Mouse (Mus musculus) gastrocnemius, postnatal 10 days (tissue): ENCODE results near the gene Lrrc75a. TPM values are rescaled to one million over a fixed set of nuclear protein-coding genes. Genes with fewer than 3 reads are reported as not detected.

Source experiments
- DNase-seq: peaks from one replicate; pipeline ENCODE4 v3.0.0; 2021; ENCODE audit warnings: mixed read lengths
- total RNA-seq, 2 experiments: library from RNA; stranded (reverse); gene quantifications; 2 replicates each; pipeline ENCODE4 v1.2.3; 2021

Gene Lrrc75a
- total RNA-seq, 2 experiments from 2014 or later, result 14.5 to 19.1 TPM

GRCm38 (mm10) chr11:62621586-62622283 is 26.6 kb downstream of the Lrrc75a start:
- no peak for DNase-seq

DNA sequence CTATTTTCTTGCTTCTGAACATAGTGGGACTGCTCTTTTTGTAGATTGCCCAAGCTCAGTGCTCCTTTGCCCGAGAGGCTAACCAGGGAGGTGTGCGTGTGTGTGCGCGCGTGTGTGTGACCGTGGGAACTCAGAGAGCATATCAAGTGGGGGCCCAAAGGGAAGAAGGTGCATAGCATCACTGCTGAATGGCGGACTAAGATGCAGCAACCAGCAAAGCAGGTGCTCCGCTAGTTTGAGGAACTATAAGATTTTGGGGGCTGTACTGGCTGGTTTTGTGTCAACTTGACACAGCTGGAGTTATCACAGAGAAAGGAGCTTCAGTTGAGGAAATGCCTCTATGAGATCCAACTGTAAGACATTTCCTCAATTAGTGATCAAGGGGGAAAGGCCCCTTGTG is 27.2 kb downstream of the Lrrc75a start:
- DNase-seq, result no peak

DNA sequence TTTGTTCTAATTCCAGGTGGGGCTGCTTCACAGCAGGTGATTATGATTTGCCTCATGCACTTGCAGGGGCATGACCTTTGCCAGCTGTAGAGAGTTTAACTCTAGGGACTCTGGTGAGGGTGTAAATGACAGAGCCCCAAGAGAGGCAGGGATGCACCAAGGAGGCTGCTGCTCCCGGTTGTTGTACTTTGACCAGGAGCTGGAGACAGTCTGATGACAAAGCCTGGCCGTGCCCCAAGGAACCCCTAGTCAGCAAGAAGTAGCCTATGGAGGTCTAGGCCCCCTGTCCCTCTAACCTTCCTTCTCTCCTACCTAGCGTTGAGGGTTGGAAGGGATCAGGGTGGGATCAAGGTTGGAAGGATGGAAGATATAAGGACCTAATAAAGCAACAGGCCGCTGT is 32.9 kb downstream of the Lrrc75a start:
- DNase-seq, result no peak

- DNase-seq, result no peak
Measured at GRCm38 (mm10) chr11:62614876-62615410, 33.4 kb downstream of the Lrrc75a start.

DNA sequence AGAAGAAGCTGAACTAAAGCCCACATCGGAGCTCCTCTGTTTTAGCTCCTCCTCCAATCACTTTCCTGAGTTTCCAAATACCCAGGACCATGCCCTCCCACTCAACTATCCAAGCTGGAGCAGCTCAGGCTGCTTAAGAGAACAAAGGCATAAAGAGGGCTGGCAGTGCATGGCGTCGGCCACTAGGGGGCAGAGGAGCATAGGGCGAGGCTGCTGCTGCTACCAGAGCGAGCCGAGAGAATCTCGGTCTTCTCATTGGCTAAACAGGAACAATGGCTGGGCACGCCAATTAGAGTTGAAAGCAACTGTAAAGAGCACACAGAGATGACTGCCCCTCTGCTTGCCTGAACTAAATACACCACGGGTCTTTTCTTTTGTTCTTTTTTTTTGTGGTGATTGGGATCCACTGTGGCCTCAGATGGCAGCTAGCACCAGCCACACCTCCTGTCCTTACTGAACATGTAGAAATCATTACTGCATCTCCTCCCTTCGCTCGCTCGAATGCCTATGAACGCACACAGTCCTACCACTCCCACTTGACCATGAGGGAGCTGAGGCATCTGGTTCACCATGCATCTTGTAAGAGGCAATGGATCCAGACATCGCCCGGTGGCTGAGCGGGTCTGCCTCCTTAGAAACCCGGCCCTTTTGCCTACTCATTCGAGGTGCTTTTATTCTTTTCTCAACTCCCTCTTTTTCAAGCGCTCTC is 34.5 kb downstream of the Lrrc75a start:
- peak; percentile 95 for DNase-seq

GRCm38 (mm10) chr11:62612604-62613003 is 35.7 kb downstream of the Lrrc75a start:
- DNase-seq, result no peak

- DNase-seq, result no peak
Measured at GRCm38 (mm10) chr11:62610304-62610703, 38.0 kb downstream of the Lrrc75a start.

DNA sequence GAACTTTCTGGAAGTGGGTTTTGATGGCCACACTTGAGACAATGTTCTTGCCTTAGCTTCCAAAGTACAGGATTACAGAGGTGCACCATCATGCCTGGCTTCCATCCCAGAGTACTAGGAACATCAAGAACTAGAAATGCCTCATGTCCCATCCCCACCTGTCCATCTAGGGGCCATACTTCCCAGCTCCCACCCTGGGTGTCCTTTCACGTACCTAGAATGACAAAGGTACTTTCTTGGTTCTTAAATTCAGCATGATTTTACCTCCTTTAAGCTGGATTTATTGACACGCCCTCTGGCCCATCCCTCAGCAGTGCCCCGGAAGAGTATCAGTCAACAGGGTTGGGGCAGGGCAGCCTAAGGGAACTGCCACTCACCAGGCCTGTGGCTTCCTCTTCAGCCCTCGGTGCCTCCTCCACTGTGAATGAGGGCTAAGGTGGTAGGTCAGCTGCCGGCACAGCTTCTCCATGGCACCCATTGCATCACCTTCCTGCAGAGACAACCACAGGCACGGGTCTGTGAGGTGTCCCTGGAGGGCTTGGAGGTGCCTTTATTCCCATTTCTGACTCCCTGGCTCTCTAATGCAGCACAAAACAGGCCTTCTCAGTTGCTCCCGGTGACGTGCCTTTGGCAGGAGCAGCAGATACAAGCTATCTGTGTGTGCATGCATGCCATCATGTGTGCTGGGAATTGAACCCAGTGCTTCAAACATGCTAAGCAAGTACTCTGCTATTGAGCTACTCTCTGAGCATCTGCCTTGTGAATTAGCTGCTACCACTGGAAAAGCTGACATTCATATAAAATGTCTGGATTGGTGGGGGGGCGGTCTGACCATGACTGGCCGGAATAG is 39.3 kb downstream of the Lrrc75a start:
- DNase-seq, result no peak

- DNase-seq, result no peak
Measured at GRCm38 (mm10) chr11:62607952-62608201, 40.4 kb downstream of the Lrrc75a start.

- no peak for DNase-seq
Measured at GRCm38 (mm10) chr11:62607170-62607951, 41.0 kb downstream of the Lrrc75a start.

DNA sequence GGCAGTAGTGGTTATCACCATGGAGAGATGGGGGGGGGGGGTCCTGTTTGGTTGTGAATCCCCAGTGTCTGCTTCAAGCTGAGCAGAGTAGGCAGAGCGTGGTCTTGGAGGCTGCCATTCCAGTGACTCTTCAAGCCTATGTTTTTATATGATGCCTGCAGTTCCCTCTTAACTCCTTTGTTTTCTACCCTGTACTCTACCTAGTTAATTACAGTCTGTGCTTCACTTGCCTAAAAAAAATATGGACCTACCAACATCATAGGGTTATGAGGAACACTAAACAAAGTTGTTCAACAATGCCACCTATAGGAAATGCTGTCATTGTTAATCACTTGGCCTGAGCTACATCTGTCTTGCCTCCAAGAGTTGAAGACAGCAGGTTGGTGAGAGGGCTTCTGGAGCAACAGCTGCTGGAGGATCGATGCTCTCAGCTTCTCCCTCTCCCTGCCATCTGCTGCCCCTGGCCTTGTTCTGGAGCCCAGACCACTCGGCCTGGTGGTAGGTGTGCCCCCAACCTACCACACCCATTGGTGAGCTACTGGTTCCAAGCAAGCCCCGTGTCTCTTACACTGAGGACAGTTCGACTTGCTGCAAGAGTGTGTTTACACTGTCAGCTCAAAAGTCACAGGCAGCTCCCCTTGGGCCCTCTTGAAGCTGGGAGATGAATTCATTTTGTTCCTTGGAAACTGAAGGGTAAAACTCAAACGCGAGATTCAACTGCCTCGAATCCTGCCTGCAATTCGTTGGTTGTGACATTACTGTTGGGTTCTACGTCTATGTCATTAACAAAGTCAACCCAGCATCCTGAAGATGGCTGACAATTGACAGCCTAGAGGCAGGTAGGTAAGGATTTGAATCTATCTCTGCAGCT is 41.8 kb downstream of the Lrrc75a start:
- DNase-seq, result no peak

GRCm38 (mm10) chr11:62605619-62606298 is 42.6 kb downstream of the Lrrc75a start:
- DNase-seq, result no peak

- no peak for DNase-seq
Measured at GRCm38 (mm10) chr11:62604886-62605618, 43.3 kb downstream of the Lrrc75a start.

- DNase-seq, result no peak
Measured at GRCm38 (mm10) chr11:62604123-62604706, 44.1 kb downstream of the Lrrc75a start.

DNA sequence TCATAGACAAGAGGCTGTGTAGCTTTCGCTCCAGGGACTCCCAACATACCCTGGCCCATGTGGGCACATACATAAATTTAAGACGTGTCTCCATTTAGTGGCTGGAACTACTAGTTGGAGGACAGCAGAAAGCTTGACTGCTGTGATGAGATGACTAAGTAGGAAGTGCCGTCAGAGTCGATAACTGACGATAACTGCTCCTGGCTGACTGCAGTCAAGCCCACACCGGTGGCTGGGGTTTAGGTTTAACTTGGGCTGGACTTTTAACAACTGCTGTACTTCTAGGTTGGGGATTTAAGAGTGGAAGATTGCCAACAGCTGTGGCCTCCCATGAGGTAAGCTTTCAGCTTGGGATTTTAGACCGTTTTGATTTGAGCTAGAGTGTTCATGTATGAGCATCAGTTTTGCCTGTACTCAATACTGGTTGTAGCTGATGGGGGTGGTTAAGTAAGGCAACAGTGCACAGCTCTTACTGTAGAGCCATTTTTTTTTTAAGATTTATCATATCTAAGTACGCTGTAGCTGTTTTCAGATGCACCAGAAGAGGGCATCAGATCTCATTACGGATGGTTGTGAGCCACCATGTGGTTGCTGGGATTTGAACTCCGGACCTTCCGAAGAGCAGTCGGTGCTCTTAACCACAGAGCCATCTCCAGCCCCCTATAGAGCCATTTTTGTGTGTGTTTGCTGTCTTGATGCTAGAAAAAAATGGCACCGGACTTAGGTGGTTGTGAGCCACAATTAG is 44.8 kb downstream of the Lrrc75a start:
- DNase-seq, result no peak

GRCm38 (mm10) chr11:62602619-62603311 is 45.6 kb downstream of the Lrrc75a start:
- DNase-seq, result peak; percentile 94

DNA sequence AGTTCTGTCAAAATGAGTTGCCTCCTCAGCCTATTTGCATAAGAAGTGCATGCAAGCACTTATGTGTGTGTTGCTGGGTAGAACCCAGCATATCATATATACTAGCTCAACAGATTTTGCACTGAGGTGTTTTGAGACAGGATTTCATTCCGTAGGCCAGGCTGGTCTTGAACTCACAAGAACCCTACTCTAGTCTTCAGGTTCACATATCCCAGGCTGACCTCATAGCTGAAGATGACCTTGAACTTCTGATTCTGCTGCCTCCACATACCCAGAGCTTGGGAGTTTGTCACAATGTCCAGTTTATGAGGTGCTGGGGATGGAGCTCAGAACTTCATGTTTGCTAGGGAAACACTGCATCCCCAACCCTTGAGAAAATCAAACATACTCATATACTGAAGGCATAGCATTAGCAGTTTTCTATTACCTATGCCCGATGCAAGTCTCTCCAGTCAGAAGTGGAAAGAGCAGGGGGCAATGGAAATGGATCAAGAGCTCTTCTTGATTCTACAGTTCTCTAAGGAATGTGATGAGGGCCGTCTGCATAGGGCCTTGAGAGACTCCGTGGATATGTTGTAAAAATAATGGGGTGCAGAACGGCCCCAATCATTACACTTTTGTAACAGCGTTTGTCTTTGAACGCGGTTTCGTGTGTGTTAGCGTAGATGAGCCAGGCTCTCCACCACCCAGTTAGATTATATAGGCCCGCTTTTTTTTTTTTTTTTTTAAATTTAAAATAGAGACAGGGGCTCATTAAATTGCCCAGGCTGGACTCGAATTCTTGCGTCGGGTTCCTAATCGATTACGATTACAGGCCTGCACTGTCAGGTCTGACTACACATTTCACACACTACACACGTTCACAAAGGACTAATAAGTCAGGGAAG is 46.3 kb downstream of the Lrrc75a start:
- no peak for DNase-seq
